ENCODE assay signal across 14 mouse cellular contexts in genomic region chr15:51083677-51084322, GRCm38 (mm10).
DNase-seq lines count a peak whose midpoint lies in the region; ATAC-seq and TF ChIP-seq lines count a peak whose summit lies in the region.
"Had no signal": no experiment of that assay in that cellular context is flagged by ENCODE, and none has a peak within 500 bp of the region (broad histone marks: within the 10 kb centered on the region; RNA-seq: fewer than 3 reads in every experiment).

No protein-coding gene starts in this region.

- no peak for TF ChIP-seq EP300 in liver, postnatal 0 days (IDR thresholded peaks at IDR 0.05; ENCODE audit: low read depth)

- no peaks in the 10 kb centered on the region for H3K27me3 ChIP-seq in liver, postnatal 0 days (ENCODE audit: insufficient read depth, low read length)
- H3K27me3 ChIP-seq in liver, embryonic 11.5 days (replicated peaks; ENCODE audit: control insufficient read depth, insufficient read depth, low read length), result no peaks in the 10 kb centered on the region
- no peaks in the 10 kb centered on the region for H3K27me3 ChIP-seq in limb, embryonic 13.5 days
- H3K27me3 ChIP-seq: forebrain, embryonic 12.5 days had no signal

- 46% methylated on average over 12 of the region's 12 CpGs for WGBS in liver, postnatal 0 days (ENCODE audit: insufficient replicate concordance)
- 49% methylated on average over 12 of the region's 12 CpGs for WGBS in liver, embryonic 11.5 days
- 64% methylated on average over 12 of the region's 12 CpGs for WGBS in limb, embryonic 13.5 days

- no peak for ATAC-seq in liver, postnatal 0 days
- ATAC-seq in liver, embryonic 11.5 days (replicated peaks; ENCODE audit: low FRiP score), result no peak
- peak; percentile 69 for ATAC-seq in common myeloid progenitor, adult 5-6 weeks (replicated peaks; ENCODE audit: low read depth, poor library complexity, severe bottlenecking)
- ATAC-seq in limb, embryonic 13.5 days (ENCODE audit: low FRiP score, low read depth), result peak; percentile 40; the same call in 1 of the 2 replicates
- no peak for ATAC-seq in megakaryocyte-erythroid progenitor cell, adult 5-6 weeks (replicated peaks; ENCODE audit: low FRiP score, low TSS enrichment, poor library complexity, severe bottlenecking)
- ATAC-seq: inflammation-experienced regulatory T-cells, adult 6 months; Patski had no signal

- H3K9me3 ChIP-seq in liver, postnatal 0 days (ENCODE audit: low read length), result no peaks in the 10 kb centered on the region
- H3K9me3 ChIP-seq in liver, embryonic 11.5 days (ENCODE audit: control insufficient read depth, low read length), result no peaks in the 10 kb centered on the region
- H3K9me3 ChIP-seq in limb, embryonic 13.5 days, result no peaks in the 10 kb centered on the region
- H3K9me3 ChIP-seq: forebrain, embryonic 12.5 days had no signal

- DNase-seq in cerebellum, postnatal 25 days, result peak; percentile 9 to 13
- DNase-seq in cerebellum, adult 8-10 months, result no peak
- no peak for DNase-seq in liver, postnatal 0 days
- no peak for DNase-seq in liver, embryonic 11.5 days (ENCODE audit: low spot score)
- no peak for DNase-seq in Muller cell, postnatal 12 days (ENCODE audit: inconsistent ontology term)
- DNase-seq: adrenal gland, postnatal 36 days; embryo, embryonic 11 days; kidney, postnatal 36 days had no signal

- H3K27ac ChIP-seq in liver, postnatal 0 days (ENCODE audit: low read depth), result no peak overlapping the region
- H3K27ac ChIP-seq in liver, embryonic 11.5 days (ENCODE audit: low read depth, low read length), result no peak overlapping the region
- H3K27ac ChIP-seq in limb, embryonic 13.5 days, result peak overlapping the region; percentile 39; the same call in 1 of the 2 replicates
- H3K27ac ChIP-seq: forebrain, embryonic 12.5 days had no signal

- H3K36me3 ChIP-seq in liver, postnatal 0 days (replicated peaks; ENCODE audit: insufficient read depth, low read length), result no peaks in the 10 kb centered on the region
- H3K36me3 ChIP-seq in liver, embryonic 11.5 days (ENCODE audit: control insufficient read depth, insufficient read depth, low read length), result no peaks in the 10 kb centered on the region
- H3K36me3 ChIP-seq in limb, embryonic 13.5 days, result no peaks in the 10 kb centered on the region
- H3K36me3 ChIP-seq: forebrain, embryonic 12.5 days had no signal

- no peak for TF ChIP-seq CTCF in liver, postnatal 0 days (IDR thresholded peaks at IDR 0.05; ENCODE audit: low read depth)

- no peaks in the 10 kb centered on the region for H3K4me1 ChIP-seq in liver, postnatal 0 days (ENCODE audit: insufficient read depth)
- H3K4me1 ChIP-seq in liver, embryonic 11.5 days (replicated peaks; ENCODE audit: control insufficient read depth, insufficient read depth, low read length), result no peaks in the 10 kb centered on the region
- H3K4me1 ChIP-seq in limb, embryonic 13.5 days, result peaks cover 11% of the 10 kb centered on the region
- H3K4me1 ChIP-seq: forebrain, embryonic 12.5 days had no signal

- no peak overlapping the region for H3K4me3 ChIP-seq in liver, postnatal 0 days (ENCODE audit: low read depth, low read length)
- no peak overlapping the region for H3K4me3 ChIP-seq in liver, embryonic 11.5 days (ENCODE audit: low read depth, low read length)
- H3K4me3 ChIP-seq in limb, embryonic 13.5 days, result no peak overlapping the region
- H3K4me3 ChIP-seq: forebrain, embryonic 12.5 days had no signal

- peak overlapping the region; percentile 47 for H3K4me2 ChIP-seq in liver, postnatal 0 days (ENCODE audit: low read depth, low read length)
- no peak overlapping the region for H3K4me2 ChIP-seq in liver, embryonic 11.5 days
- peak overlapping the region; percentile 30 for H3K4me2 ChIP-seq in limb, embryonic 13.5 days (replicated peaks)
- H3K4me2 ChIP-seq: forebrain, embryonic 12.5 days had no signal

- H3K9ac ChIP-seq in liver, postnatal 0 days (replicated peaks), result no peak overlapping the region
- H3K9ac ChIP-seq in liver, embryonic 11.5 days (ENCODE audit: low read depth, low read length), result no peak overlapping the region
- no peak overlapping the region for H3K9ac ChIP-seq in limb, embryonic 13.5 days
- H3K9ac ChIP-seq: forebrain, embryonic 12.5 days had no signal

Comparison
In these comparisons a context has a peak if more than half of its experiments do, and no peak if none do; other contexts are left out.
1. DNase-seq: peak in cerebellum, postnatal 25 days (2 of 2); none in cerebellum, adult 8-10 months (single experiment), liver, postnatal 0 days (single experiment), liver, embryonic 11.5 days (single experiment) and Muller cell, postnatal 12 days (single experiment).
2. ATAC-seq: peak in common myeloid progenitor, adult 5-6 weeks (single experiment) and limb, embryonic 13.5 days (single experiment); none in liver, postnatal 0 days (single experiment), liver, embryonic 11.5 days (single experiment) and megakaryocyte-erythroid progenitor cell, adult 5-6 weeks (single experiment).